Mouse (Mus musculus): ENCODE data around the gene Trim9. TPM values are rescaled to one million over a fixed set of nuclear protein-coding genes. Genes with fewer than 3 reads are reported as not detected.

The Trim9 gene
- polyA plus RNA-seq, 1 experiment from 2014 or later, result 0.07 TPM

- H3K36me3 ChIP-seq, result no peaks in the 10 kb centered on the region
- no peak overlapping the region for H3K4me3 ChIP-seq
- 76% methylated on average over 9 of the region's 9 CpGs for WGBS (ENCODE audit: insufficient replicate concordance)
- no peak for ATAC-seq
- no peak overlapping the region for H3K27ac ChIP-seq
- H3K4me1 ChIP-seq, result no peaks in the 10 kb centered on the region
- H3K4me2 ChIP-seq, result no peak overlapping the region
- H3K9me3 ChIP-seq (replicated peaks), result no peaks in the 10 kb centered on the region
- H3K9ac ChIP-seq, result no peak overlapping the region
- H3K27me3 ChIP-seq (replicated peaks), result no peaks in the 10 kb centered on the region
Measured at GRCm38 (mm10) chr12:70316147-70316546, 31.3 kb downstream of the Trim9 start.

DNA sequence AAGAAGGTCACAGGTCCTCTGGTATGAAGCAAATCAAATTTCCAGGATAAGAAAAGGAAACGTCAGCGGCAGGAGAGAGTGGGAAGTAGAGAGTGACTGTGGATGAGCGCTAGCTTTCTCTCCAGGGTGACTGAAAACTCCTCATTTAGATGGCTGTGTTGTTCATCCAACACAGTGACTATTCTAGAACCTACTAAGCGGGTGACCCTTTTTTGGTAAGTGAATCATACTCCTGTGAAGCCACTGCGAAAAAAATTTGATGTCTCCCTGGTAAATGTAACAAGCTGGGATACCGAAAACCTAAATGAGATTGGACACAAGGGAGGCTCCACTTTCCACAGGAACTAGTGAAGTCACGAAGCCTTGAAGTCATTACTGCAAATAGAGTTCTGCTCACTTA, 39.5 kb downstream of the Trim9 start:
- no peaks in the 10 kb centered on the region for H3K9me3 ChIP-seq (replicated peaks)
- H3K27me3 ChIP-seq (replicated peaks), result no peaks in the 10 kb centered on the region
- WGBS (ENCODE audit: insufficient replicate concordance), result 72% methylated on average over 7 of the region's 7 CpGs
- no peak overlapping the region for H3K4me2 ChIP-seq
- peaks cover 12% of the 10 kb centered on the region for H3K4me1 ChIP-seq
- no peaks in the 10 kb centered on the region for H3K36me3 ChIP-seq
- H3K27ac ChIP-seq, result no peak overlapping the region
- no peak for ATAC-seq
- H3K4me3 ChIP-seq, result no peak overlapping the region
- no peak overlapping the region for H3K9ac ChIP-seq

DNA sequence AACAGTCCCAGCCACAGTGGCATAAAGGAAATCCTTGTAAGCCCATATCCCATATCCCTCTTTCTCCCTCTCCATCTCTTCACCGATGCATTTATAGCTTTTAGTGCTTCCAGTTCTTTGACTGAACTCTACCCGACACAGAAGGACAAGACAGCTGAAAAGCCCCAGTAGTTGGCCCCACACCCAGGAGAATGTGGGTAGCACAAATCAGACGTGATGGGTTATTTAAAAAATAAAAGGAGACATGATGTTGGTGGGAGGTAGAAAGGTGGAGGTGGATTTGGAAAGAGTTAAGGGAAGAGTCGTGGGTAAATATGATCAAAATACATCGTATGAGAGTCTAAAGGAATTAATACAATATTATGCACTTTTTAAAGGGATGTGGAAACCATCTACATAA, 40.4 kb downstream of the Trim9 start:
- Histone ChIP-seq H3K27ac (no peak overlapping the region), H3K9ac (no peak overlapping the region), H3K36me3 (no peaks in the 10 kb centered on the region), H3K4me2 (no peak overlapping the region), H3K4me3 (no peak overlapping the region), H3K27me3 (replicated peaks) (no peaks in the 10 kb centered on the region), H3K4me1 (peaks cover 14% of the 10 kb centered on the region), H3K9me3 (replicated peaks) (no peaks in the 10 kb centered on the region)
- no peak for ATAC-seq
- 66% methylated on average over 5 of the region's 5 CpGs for WGBS (ENCODE audit: insufficient replicate concordance)

- no peak for ATAC-seq
- H3K4me2 ChIP-seq, result no peak overlapping the region
Measured at GRCm38 (mm10) chr12:70304014-70304413, 43.4 kb downstream of the Trim9 start.

DNA sequence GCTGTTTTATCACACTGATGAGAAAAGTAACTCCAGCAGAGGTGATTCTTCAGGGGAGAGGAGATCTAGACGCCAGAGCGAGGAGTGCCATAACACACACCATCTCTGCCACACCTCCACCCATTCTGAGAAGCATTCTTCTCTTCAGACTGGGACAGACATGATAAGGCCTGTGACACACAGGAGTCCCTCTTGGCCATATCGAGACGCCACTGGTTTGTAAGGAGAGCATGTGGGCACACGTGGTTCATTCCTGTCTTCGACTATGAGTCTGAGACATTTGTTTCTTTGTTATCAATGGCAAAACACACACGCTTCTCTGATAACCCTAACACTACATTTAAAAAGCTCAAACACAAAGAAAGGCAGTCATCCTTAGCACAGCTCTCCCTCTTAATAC, 43.9 kb downstream of the Trim9 start:
- peaks cover 14% of the 10 kb centered on the region for H3K4me1 ChIP-seq
- H3K27me3 ChIP-seq (replicated peaks), result 0 out of 2 replicates have a peak, but pooled peaks cover 4% of the 10 kb centered on the region
- H3K27ac ChIP-seq, result no peak overlapping the region
- ATAC-seq, result peak; percentile 96
- H3K4me2 ChIP-seq, result no peak overlapping the region
- no peaks in the 10 kb centered on the region for H3K9me3 ChIP-seq (replicated peaks)
- WGBS (ENCODE audit: insufficient replicate concordance), result 29% methylated on average over 7 of the region's 7 CpGs
- H3K4me3 ChIP-seq, result no peak overlapping the region
- H3K36me3 ChIP-seq, result no peaks in the 10 kb centered on the region
- no peak overlapping the region for H3K9ac ChIP-seq

More at GRCm38 (mm10) chr12:70304014-70304413, 43.4 kb downstream of the Trim9 start:
- Histone ChIP-seq H3K36me3 (no peaks in the 10 kb centered on the region), H3K4me1 (peaks cover 14% of the 10 kb centered on the region), H3K27me3 (replicated peaks) (0 out of 2 replicates have a peak, but pooled peaks cover 4% of the 10 kb centered on the region), H3K9me3 (replicated peaks) (no peaks in the 10 kb centered on the region), H3K27ac (no peak overlapping the region), H3K9ac (no peak overlapping the region), H3K4me3 (no peak overlapping the region)
- WGBS (ENCODE audit: insufficient replicate concordance), result 66% methylated on average over 6 of the region's 6 CpGs

GRCm38 (mm10) chr12:70302022-70302720, 45.2 kb downstream of the Trim9 start:
- Histone ChIP-seq H3K9ac (no peak overlapping the region), H3K4me2 (no peak overlapping the region), H3K36me3 (no peaks in the 10 kb centered on the region), H3K4me3 (no peak overlapping the region), H3K27ac (no peak overlapping the region), H3K4me1 (peaks cover 14% of the 10 kb centered on the region), H3K9me3 (replicated peaks) (no peaks in the 10 kb centered on the region), H3K27me3 (replicated peaks) (0 out of 2 replicates have a peak, but pooled peaks cover 4% of the 10 kb centered on the region)
- no peak for ATAC-seq
- 69% methylated on average over 5 of the region's 5 CpGs for WGBS (ENCODE audit: insufficient replicate concordance)

GRCm38 (mm10) chr12:70293927-70294684, 53.3 kb downstream of the Trim9 start:
- Histone ChIP-seq H3K4me2 (no peak overlapping the region), H3K27me3 (replicated peaks) (no peaks in the 10 kb centered on the region), H3K4me1 (no peaks in the 10 kb centered on the region), H3K9me3 (replicated peaks) (no peaks in the 10 kb centered on the region), H3K27ac (no peak overlapping the region), H3K9ac (no peak overlapping the region), H3K36me3 (no peaks in the 10 kb centered on the region), H3K4me3 (no peak overlapping the region)
- no peak for ATAC-seq
- 58% methylated on average over 5 of the region's 5 CpGs for WGBS (ENCODE audit: insufficient replicate concordance)

DNA sequence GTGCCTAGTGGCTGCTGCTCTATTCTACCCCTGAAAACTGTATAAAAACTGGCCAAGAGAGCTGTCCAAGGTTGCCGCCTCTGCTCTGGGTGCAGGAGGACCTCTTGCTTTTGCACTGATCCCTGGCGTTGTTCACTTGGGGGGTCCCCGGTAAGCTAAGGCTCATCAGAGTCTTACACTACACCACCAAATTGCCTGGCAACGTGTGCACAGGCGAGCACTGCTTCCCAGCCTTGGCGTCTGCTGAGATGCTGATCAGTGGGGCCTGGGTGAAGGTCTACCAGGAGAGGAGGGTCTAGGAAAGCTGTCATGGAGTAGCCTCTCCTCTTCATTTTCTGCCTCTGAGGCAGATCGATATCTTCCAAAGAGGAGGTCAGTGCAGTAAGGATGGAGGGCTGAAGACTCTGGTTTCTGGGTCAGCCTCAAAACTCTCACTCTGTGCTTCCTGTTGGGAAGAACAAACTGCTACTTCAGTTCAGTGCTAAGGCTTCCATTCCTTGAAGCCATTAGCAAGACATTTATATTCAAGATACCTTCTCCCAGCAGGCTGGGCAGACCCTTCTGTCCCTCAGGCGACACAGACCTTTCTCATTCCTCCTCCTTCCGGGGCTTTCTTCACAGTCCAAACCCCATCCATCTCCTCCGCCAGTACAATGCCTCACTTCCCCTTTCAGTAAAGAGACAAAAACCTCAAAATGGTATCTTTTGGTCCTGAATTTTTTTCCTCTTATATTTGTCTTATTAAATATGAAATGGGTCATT, 54.1 kb downstream of the Trim9 start:
- no peak overlapping the region for H3K9ac ChIP-seq
- H3K4me1 ChIP-seq, result no peaks in the 10 kb centered on the region
- H3K4me2 ChIP-seq, result no peak overlapping the region
- H3K4me3 ChIP-seq, result no peak overlapping the region
- no peaks in the 10 kb centered on the region for H3K27me3 ChIP-seq (replicated peaks)
- no peak overlapping the region for H3K27ac ChIP-seq
- H3K9me3 ChIP-seq (replicated peaks), result no peaks in the 10 kb centered on the region
- 65% methylated on average over 10 of the region's 10 CpGs for WGBS (ENCODE audit: insufficient replicate concordance)
- no peak for ATAC-seq
- no peaks in the 10 kb centered on the region for H3K36me3 ChIP-seq

- Histone ChIP-seq H3K36me3 (no peaks in the 10 kb centered on the region), H3K9ac (no peak overlapping the region), H3K9me3 (replicated peaks) (no peaks in the 10 kb centered on the region), H3K4me2 (no peak overlapping the region), H3K4me3 (no peak overlapping the region), H3K27ac (no peak overlapping the region), H3K27me3 (replicated peaks) (no peaks in the 10 kb centered on the region), H3K4me1 (no peaks in the 10 kb centered on the region)
- no peak for ATAC-seq
- WGBS (ENCODE audit: insufficient replicate concordance), result 76% methylated on average over 5 of the region's 5 CpGs
Measured at GRCm38 (mm10) chr12:70285521-70285920, 61.9 kb downstream of the Trim9 start.

GRCm38 (mm10) chr12:70284979-70285378, 62.4 kb downstream of the Trim9 start:
- Histone ChIP-seq H3K27me3 (replicated peaks) (no peaks in the 10 kb centered on the region), H3K27ac (no peak overlapping the region), H3K9me3 (replicated peaks) (no peaks in the 10 kb centered on the region), H3K4me2 (no peak overlapping the region), H3K4me3 (no peak overlapping the region), H3K9ac (no peak overlapping the region), H3K36me3 (no peaks in the 10 kb centered on the region), H3K4me1 (no peaks in the 10 kb centered on the region)
- ATAC-seq, result no peak
- WGBS (ENCODE audit: insufficient replicate concordance), result 67% methylated on average over 7 of the region's 7 CpGs

GRCm38 (mm10) chr12:70283116-70283731, 64.2 kb downstream of the Trim9 start:
- no peaks in the 10 kb centered on the region for H3K4me1 ChIP-seq
- ATAC-seq, result no peak
- H3K4me2 ChIP-seq, result no peak overlapping the region
- no peaks in the 10 kb centered on the region for H3K9me3 ChIP-seq (replicated peaks)
- no peaks in the 10 kb centered on the region for H3K27me3 ChIP-seq (replicated peaks)
- H3K9ac ChIP-seq, result no peak overlapping the region
- no peak overlapping the region for H3K4me3 ChIP-seq
- H3K36me3 ChIP-seq, result no peaks in the 10 kb centered on the region
- WGBS (ENCODE audit: insufficient replicate concordance), result 63% methylated on average over 10 of the region's 10 CpGs
- no peak overlapping the region for H3K27ac ChIP-seq

Data from liver, embryonic 12.5 days (tissue).